Mouse (Mus musculus) hindbrain, embryonic 12.5 days (tissue): ENCODE measurements at regions not wholly inside any gene's neighbourhood (a gene's known extent, or its start where the extent isn't known, plus 50 kb on each side); places are given as distances from the start of the nearest gene placed in this dataset.

ENCODE experiments used
- ATAC-seq: fragments of 200-750 bp; cut with Nextera tagmentation; 2 replicates; pipeline ENCODE4 v1.8.0; 2017; ENCODE audit warnings: moderate TSS enrichment; ENCODE audit not compliant: low FRiP score
- H3K27ac ChIP-seq: fragments of 300-500 bp; sonication (generic); 2 replicates; pipeline ENCODE4 v1.5.1; 2016; ENCODE audit warnings: mild to moderate bottlenecking
- H3K27me3 ChIP-seq: fragments of 300-500 bp; sonication (generic); 2 replicates; pipeline ENCODE4 v1.6.1; 2016; ENCODE audit warnings: mild to moderate bottlenecking
- H3K36me3 ChIP-seq: fragments of 300-500 bp; sonication (generic); 2 replicates; pipeline ENCODE4 v1.6.1; 2016; ENCODE audit warnings: mild to moderate bottlenecking
- H3K4me1 ChIP-seq: fragments of 300-500 bp; sonication (generic); 2 replicates; pipeline ENCODE4 v1.6.1; 2016
- H3K4me2 ChIP-seq: fragments of 300-500 bp; sonication (generic); replicated peaks from 2 replicates; pipeline ENCODE4 v1.6.1; 2016; ENCODE audit warnings: mild to moderate bottlenecking
- H3K4me3 ChIP-seq: fragments of 300-500 bp; sonication (generic); 2 replicates; pipeline ENCODE4 v1.5.1; 2016; ENCODE audit warnings: mild to moderate bottlenecking
- H3K9ac ChIP-seq: fragments of 300-500 bp; sonication (generic); 2 replicates; pipeline ENCODE4 v1.6.1; 2016; ENCODE audit warnings: mild to moderate bottlenecking, moderate library complexity
- H3K9me3 ChIP-seq: fragments of 300-500 bp; sonication (generic); replicated peaks from 2 replicates; pipeline ENCODE4 v1.6.1; 2016; ENCODE audit warnings: mild to moderate bottlenecking
- WGBS: fragments of 180-500 bp; shearing (Covaris S2); methylation state at CpG from one replicate; pipeline ENCODE4 v1.1.7; 2016; 5-methylcytosine and 5-hydroxymethylcytosine counted together

DNA sequence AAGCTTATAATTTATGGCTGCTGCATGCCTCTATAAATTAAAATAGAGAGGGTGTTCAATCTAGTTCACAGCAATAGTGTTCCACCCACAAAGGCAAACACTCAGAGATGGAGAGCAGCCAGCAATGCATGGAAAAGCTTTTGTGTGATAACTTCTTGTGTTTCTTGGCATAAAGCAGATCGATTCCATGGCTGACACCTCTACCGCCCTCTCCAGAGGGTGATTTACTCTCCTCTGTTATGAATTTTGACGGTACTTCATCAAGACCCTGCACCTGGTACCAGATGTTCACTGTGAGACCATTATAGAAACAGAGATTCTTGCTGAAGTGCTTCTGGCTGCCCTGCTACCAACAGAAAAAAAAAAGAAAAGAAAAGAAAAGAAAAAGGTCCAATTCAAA is 54.1 kb upstream of the Btc start:
- Histone ChIP-seq H3K9me3 (no peaks in the 10 kb centered on the region), H3K36me3 (no peaks in the 10 kb centered on the region), H3K27ac (no peak overlapping the region), H3K4me1 (no peaks in the 10 kb centered on the region), H3K9ac (no peak overlapping the region), H3K27me3 (no peaks in the 10 kb centered on the region), H3K4me3 (no peak overlapping the region), H3K4me2 (no peak overlapping the region)
- WGBS, result 54% methylated on average over 3 of the region's 3 CpGs
- no peak for ATAC-seq

DNA sequence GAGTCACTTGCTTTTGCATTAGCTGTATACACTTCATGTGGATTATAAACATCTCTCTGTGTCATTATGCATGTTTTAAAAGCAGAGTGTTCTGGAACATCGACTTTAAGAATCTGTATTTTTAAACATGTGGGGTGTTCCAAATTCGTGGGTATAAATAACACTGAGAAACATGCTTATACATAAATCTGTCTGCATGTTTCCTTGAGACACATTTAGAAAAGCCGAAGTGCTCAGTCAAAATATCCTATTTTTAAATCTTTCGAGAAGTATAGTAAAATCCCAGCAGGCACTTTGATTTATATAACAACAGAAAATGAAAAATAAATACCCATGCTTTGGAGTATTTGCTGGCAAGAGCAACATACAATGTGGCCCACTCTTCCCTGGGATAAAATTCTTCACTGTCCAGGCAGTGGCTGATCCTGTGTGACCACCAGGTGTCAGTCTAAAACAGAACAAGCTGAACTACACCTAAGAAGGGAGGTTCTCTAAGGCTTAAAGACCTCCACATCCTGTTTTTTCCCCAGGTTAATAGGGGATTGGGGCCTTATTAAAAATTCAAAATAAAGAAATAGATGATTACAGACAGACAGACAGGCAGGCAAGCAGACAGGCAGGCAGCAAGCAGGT is 52.4 kb upstream of the Parm1 start:
- peak; percentile 79 for ATAC-seq
- Histone ChIP-seq H3K4me2 (no peak overlapping the region), H3K27ac (no peak overlapping the region), H3K4me1 (no peaks in the 10 kb centered on the region), H3K9ac (no peak overlapping the region), H3K27me3 (no peaks in the 10 kb centered on the region), H3K4me3 (no peak overlapping the region), H3K36me3 (no peaks in the 10 kb centered on the region), H3K9me3 (no peaks in the 10 kb centered on the region)
- 50% methylated on average over 4 of the region's 4 CpGs for WGBS
